Mouse (Mus musculus): ENCODE data around the gene Lims1. TPM values are rescaled to one million over a fixed set of nuclear protein-coding genes. Genes with fewer than 3 reads are reported as not detected.

Lims1 gene
- polyA plus RNA-seq, 1 experiment: 38.8 TPM

DNA sequence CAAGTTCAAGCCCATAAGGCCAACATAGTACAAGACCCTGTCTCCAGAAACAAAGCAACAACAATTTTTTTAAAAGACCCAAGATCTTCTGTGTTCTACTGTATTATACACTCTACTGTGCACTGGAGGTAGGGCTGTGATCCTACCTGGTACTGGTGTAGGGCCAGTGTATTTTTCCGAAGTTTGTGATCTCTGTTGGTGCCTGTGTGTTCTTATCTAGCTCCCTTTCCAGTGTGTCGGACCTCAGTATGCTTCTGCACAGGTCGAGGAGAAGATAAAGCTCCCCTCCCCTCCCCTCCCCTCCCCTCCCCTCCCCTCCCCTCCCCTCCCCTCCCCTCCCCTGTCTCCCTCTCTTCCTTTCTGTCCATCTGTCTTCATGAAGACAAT is 46.4 kb downstream of the Lims1 start:
- Histone ChIP-seq H3K4me1 (replicated peaks; ENCODE audit: control insufficient read depth, insufficient read depth, low read length) (peaks cover 10% of the 10 kb centered on the region), H3K36me3 (ENCODE audit: control insufficient read depth, insufficient read depth, low read length) (no peaks in the 10 kb centered on the region), H3K4me3 (ENCODE audit: control insufficient read depth, insufficient read depth, low read length) (no peak overlapping the region), H3K27ac (ENCODE audit: control insufficient read depth, insufficient read depth, low read length) (peak overlapping the region; percentile 92), H3K27me3 (ENCODE audit: control insufficient read depth, insufficient read depth, low read length) (no peaks in the 10 kb centered on the region)
- 7% methylated on average over 3 of the region's 3 CpGs for WGBS
- TF ChIP-seq CTCF (IDR thresholded peaks at IDR 0.05; ENCODE audit: borderline replicate concordance, control insufficient read depth, extremely low read depth, insufficient read depth, low read length, poor library complexity): no peak
- no peak for DNase-seq

DNA sequence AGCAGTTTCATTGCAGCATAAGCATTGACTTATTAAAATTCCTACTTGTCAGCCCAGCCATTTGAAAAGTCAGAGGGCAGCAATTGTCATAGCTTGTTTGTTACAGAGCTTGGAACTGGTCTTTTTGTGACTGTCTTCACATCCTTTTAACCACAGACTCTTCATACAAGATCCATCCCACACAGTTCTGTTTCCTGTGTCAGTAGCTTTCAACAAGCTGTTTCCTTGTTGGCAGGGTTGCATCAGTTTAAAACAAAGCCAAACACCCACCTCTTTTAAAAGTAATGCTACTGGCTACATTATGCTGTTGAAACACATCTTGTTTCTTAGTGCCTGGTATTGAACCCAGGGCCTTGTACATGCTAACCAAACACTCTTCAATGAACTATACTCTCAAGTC is 46.9 kb downstream of the Lims1 start:
- DNase-seq: no peak
- no peak overlapping the region for H3K4me3 ChIP-seq (ENCODE audit: control insufficient read depth, insufficient read depth, low read length)
- H3K4me1 ChIP-seq (replicated peaks; ENCODE audit: control insufficient read depth, insufficient read depth, low read length): peaks cover 10% of the 10 kb centered on the region
- H3K27me3 ChIP-seq (ENCODE audit: control insufficient read depth, insufficient read depth, low read length): no peaks in the 10 kb centered on the region
- H3K27ac ChIP-seq (ENCODE audit: control insufficient read depth, insufficient read depth, low read length): peak overlapping the region; percentile 96
- no peaks in the 10 kb centered on the region for H3K36me3 ChIP-seq (ENCODE audit: control insufficient read depth, insufficient read depth, low read length)
- TF ChIP-seq CTCF (IDR thresholded peaks at IDR 0.05; ENCODE audit: borderline replicate concordance, control insufficient read depth, extremely low read depth, insufficient read depth, low read length, poor library complexity) (no peak), POLR2A (IDR thresholded peaks at IDR 0.05; ENCODE audit: control insufficient read depth, extremely low read depth, insufficient read depth, low read length, poor library complexity) (no peak)

GRCm38 (mm10) chr10:58370559-58370958 is 47.3 kb downstream of the Lims1 start:
- no peak for DNase-seq
- peaks cover 10% of the 10 kb centered on the region for H3K4me1 ChIP-seq (replicated peaks; ENCODE audit: control insufficient read depth, insufficient read depth, low read length)
- H3K4me3 ChIP-seq (ENCODE audit: control insufficient read depth, insufficient read depth, low read length): no peak overlapping the region
- peak overlapping the region; percentile 96 for H3K27ac ChIP-seq (ENCODE audit: control insufficient read depth, insufficient read depth, low read length)
- H3K36me3 ChIP-seq (ENCODE audit: control insufficient read depth, insufficient read depth, low read length): no peaks in the 10 kb centered on the region
- no peaks in the 10 kb centered on the region for H3K27me3 ChIP-seq (ENCODE audit: control insufficient read depth, insufficient read depth, low read length)
- no peak for TF ChIP-seq CTCF (IDR thresholded peaks at IDR 0.05; ENCODE audit: borderline replicate concordance, control insufficient read depth, extremely low read depth, insufficient read depth, low read length, poor library complexity)
- TF ChIP-seq POLR2A (IDR thresholded peaks at IDR 0.05; ENCODE audit: control insufficient read depth, extremely low read depth, insufficient read depth, low read length, poor library complexity): no peak

GRCm38 (mm10) chr10:58371279-58371842 is 48.1 kb downstream of the Lims1 start:
- TF ChIP-seq POLR2A (IDR thresholded peaks at IDR 0.05; ENCODE audit: control insufficient read depth, extremely low read depth, insufficient read depth, low read length, poor library complexity): no peak
- Histone ChIP-seq H3K4me3 (ENCODE audit: control insufficient read depth, insufficient read depth, low read length) (peak overlapping the region; percentile 59), H3K27ac (ENCODE audit: control insufficient read depth, insufficient read depth, low read length) (peak overlapping the region; percentile 79), H3K4me1 (replicated peaks; ENCODE audit: control insufficient read depth, insufficient read depth, low read length) (peaks cover 10% of the 10 kb centered on the region), H3K36me3 (ENCODE audit: control insufficient read depth, insufficient read depth, low read length) (no peaks in the 10 kb centered on the region), H3K27me3 (ENCODE audit: control insufficient read depth, insufficient read depth, low read length) (no peaks in the 10 kb centered on the region)
- under 1% methylated on average over 14 of the region's 14 CpGs for WGBS
- DNase-seq: peak; percentile 35

- Histone ChIP-seq H3K4me1 (replicated peaks; ENCODE audit: control insufficient read depth, insufficient read depth, low read length) (peaks cover 10% of the 10 kb centered on the region), H3K36me3 (ENCODE audit: control insufficient read depth, insufficient read depth, low read length) (no peaks in the 10 kb centered on the region), H3K4me3 (ENCODE audit: control insufficient read depth, insufficient read depth, low read length) (no peak overlapping the region), H3K27ac (ENCODE audit: control insufficient read depth, insufficient read depth, low read length) (no peak overlapping the region; the same call in 1 of the 2 replicates), H3K27me3 (ENCODE audit: control insufficient read depth, insufficient read depth, low read length) (no peaks in the 10 kb centered on the region)
- TF ChIP-seq POLR2A (IDR thresholded peaks at IDR 0.05; ENCODE audit: control insufficient read depth, extremely low read depth, insufficient read depth, low read length, poor library complexity) (no peak), CTCF (IDR thresholded peaks at IDR 0.05; ENCODE audit: borderline replicate concordance, control insufficient read depth, extremely low read depth, insufficient read depth, low read length, poor library complexity) (no peak)
- no peak for DNase-seq
- WGBS: 26% methylated on average over 6 of the region's 6 CpGs
Observed at GRCm38 (mm10) chr10:58372430-58373030, 49.3 kb downstream of the Lims1 start.

DNA sequence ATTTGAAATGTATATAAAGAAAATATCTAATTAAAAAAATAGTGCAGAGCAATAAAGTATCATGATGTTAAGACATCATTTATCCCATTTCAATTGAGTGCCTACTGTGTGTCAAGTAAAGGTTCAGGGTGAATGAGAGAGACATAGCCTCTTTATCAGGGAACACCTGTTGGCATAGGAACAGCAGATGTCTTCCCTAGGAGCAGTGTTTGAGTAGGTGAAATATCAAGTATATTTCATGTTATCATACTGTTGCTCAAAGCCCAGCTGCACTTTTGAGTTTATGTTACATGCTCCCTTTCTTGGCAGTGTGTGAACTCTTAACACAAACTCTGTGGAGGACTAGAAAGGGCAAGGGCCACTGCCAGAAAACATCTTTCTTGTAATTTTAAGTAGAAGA is 50.6 kb downstream of the Lims1 start:
- TF ChIP-seq CTCF (IDR thresholded peaks at IDR 0.05; ENCODE audit: borderline replicate concordance, control insufficient read depth, extremely low read depth, insufficient read depth, low read length, poor library complexity) (no peak), POLR2A (IDR thresholded peaks at IDR 0.05; ENCODE audit: control insufficient read depth, extremely low read depth, insufficient read depth, low read length, poor library complexity) (no peak)
- DNase-seq: no peak
- H3K4me1 ChIP-seq (replicated peaks; ENCODE audit: control insufficient read depth, insufficient read depth, low read length): peaks cover 8% of the 10 kb centered on the region
- no peaks in the 10 kb centered on the region for H3K36me3 ChIP-seq (ENCODE audit: control insufficient read depth, insufficient read depth, low read length)
- no peak overlapping the region; the same call in 1 of the 2 replicates for H3K27ac ChIP-seq (ENCODE audit: control insufficient read depth, insufficient read depth, low read length)
- no peaks in the 10 kb centered on the region for H3K27me3 ChIP-seq (ENCODE audit: control insufficient read depth, insufficient read depth, low read length)
- H3K4me3 ChIP-seq (ENCODE audit: control insufficient read depth, insufficient read depth, low read length): no peak overlapping the region

Data from thymus, adult 2 months (tissue).